Mouse (Mus musculus): ENCODE measurements around the gene Carns1. TPM values are rescaled to one million over a fixed set of nuclear protein-coding genes. Genes with fewer than 3 reads are reported as not detected.

Gene Carns1
- polyA plus RNA-seq, 1 experiment, result 1.1 TPM

DNA sequence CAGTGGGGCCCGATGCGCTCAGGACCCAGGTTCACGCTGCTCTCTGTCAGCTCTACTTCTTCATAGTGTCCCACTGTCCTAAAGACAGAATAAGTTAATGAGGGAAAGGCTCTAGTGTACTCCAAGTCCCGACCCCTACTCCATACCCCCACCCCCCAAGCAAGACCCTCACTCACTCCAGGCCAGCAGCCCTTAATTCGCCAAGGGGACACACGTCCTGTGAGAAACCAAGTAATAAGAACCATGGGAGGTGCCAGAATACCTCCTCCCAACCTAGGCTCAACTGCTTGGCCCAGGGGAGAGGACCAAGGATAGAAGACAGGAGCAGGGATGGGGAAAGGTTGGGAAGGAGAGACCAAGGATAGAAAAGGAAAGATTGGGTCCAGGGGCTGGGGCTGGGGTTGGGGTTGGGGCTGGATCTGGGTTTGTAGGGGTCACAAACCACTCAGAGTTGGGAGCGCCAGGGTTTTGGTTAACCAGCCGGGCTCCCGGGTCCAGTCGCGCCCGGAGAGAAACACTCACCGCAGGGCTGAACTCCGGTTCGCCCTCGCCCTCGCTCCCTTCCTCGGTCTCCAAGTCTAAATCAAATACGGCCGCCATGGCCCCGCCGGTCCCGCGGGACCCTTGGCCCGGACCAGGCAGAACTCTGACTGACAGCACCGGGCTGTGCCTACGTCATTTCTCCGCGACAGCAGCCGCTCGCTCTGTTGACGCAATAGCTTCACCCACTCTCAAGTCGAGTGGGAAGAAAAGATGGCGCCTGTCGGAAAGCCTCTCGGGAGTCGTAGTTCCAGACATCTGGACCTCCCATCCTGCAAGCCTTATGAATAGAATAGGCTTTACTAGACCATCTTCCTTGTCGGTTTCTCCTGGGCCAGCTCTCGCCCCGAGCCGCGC lies 12.4 kb downstream of the Carns1 start, which contains the start of gene Rps6kb2:
Gene Rps6kb2 (minus strand): TSS at position 709 of the 897 bp plus-strand sequence.
- TF ChIP-seq CTCF (IDR thresholded peaks at IDR 0.05; ENCODE audit: low read depth, low read length) (no peak), POLR2A (IDR thresholded peaks at IDR 0.05; ENCODE audit: borderline replicate concordance, low read depth, low read length) (no peak)
- Histone ChIP-seq H3K27ac (ENCODE audit: insufficient read depth, low read depth, low read length) (peak within 1 kb of the TSS; percentile 85), H3K4me3 (ENCODE audit: insufficient read depth, low read length) (peak within 1 kb of the TSS; percentile 70), H3K4me1 (ENCODE audit: control insufficient read depth, insufficient read depth, low read length) (peaks cover 19% of the 10 kb centered on the region)

DNA sequence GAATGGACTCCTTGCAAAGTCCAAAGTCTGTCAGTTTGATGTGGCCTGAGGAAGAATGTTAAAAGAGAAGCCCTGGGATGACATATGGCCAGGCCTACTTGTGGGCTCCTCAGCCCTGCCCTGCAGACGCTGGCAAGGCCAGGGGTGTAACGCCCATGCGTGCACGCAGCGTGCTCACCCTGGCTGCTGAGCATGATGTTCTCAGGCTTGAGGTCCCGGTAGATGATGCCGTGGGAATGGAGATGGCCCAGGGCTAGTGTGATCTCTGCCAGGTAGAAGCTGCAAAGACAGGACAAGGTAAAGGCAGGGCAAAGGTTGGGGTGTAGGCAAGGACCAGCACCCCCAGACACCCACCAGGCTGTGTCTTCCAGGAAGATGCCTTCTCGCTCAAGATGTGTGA lies 16.2 kb downstream of the Carns1 start:
- no peak overlapping the region for H3K27ac ChIP-seq (ENCODE audit: insufficient read depth, low read depth, low read length)
- no peak for TF ChIP-seq CTCF (IDR thresholded peaks at IDR 0.05; ENCODE audit: low read depth, low read length)
- no peak for TF ChIP-seq POLR2A (IDR thresholded peaks at IDR 0.05; ENCODE audit: borderline replicate concordance, low read depth, low read length)
- no peak overlapping the region for H3K4me3 ChIP-seq (ENCODE audit: insufficient read depth, low read length)
- H3K4me1 ChIP-seq (ENCODE audit: control insufficient read depth, insufficient read depth, low read length), result peaks cover 7% of the 10 kb centered on the region

DNA sequence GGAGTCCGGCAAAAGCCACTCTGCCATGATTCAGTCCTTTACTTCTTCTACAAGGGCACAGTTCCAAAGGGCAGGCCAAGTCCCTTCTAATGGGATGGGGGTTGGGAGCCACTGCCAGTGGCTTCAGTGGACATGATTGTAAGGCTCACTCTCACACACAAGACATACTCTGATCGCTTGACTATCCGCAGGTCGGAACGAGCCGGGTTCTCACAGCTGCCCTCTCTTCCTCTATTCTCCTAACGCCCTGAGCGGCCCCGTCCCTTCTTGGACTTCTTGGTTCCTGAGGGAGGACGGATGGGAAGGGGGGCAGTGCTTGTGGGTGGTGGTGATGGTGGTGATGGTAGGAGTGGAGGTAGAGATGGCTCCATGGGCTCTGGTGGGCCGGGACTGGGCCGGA lies 18.5 kb downstream of the Carns1 start:
- TF ChIP-seq CTCF (IDR thresholded peaks at IDR 0.05; ENCODE audit: low read depth, low read length) (no peak), POLR2A (IDR thresholded peaks at IDR 0.05; ENCODE audit: borderline replicate concordance, low read depth, low read length) (no peak)
- Histone ChIP-seq H3K4me1 (ENCODE audit: control insufficient read depth, insufficient read depth, low read length) (no peaks in the 10 kb centered on the region), H3K4me3 (ENCODE audit: insufficient read depth, low read length) (no peak overlapping the region), H3K27ac (ENCODE audit: insufficient read depth, low read depth, low read length) (no peak overlapping the region)

GRCm38 (mm10) chr19:4156073-4156579 lies 19.2 kb downstream of the Carns1 start:
- H3K4me3 ChIP-seq (ENCODE audit: insufficient read depth, low read length), result no peak overlapping the region
- H3K4me1 ChIP-seq (ENCODE audit: control insufficient read depth, insufficient read depth, low read length), result no peaks in the 10 kb centered on the region
- TF ChIP-seq POLR2A (IDR thresholded peaks at IDR 0.05; ENCODE audit: borderline replicate concordance, low read depth, low read length) (no peak), CTCF (IDR thresholded peaks at IDR 0.05; ENCODE audit: low read depth, low read length) (no peak)
- no peak overlapping the region for H3K27ac ChIP-seq (ENCODE audit: insufficient read depth, low read depth, low read length)

GRCm38 (mm10) chr19:4155223-4156072 lies 19.8 kb downstream of the Carns1 start:
- Histone ChIP-seq H3K4me3 (ENCODE audit: insufficient read depth, low read length) (no peak overlapping the region), H3K4me1 (ENCODE audit: control insufficient read depth, insufficient read depth, low read length) (no peaks in the 10 kb centered on the region), H3K27ac (ENCODE audit: insufficient read depth, low read depth, low read length) (no peak overlapping the region)
- TF ChIP-seq POLR2A (IDR thresholded peaks at IDR 0.05; ENCODE audit: borderline replicate concordance, low read depth, low read length), result no peak
- TF ChIP-seq CTCF (IDR thresholded peaks at IDR 0.05; ENCODE audit: low read depth, low read length), result no peak

GRCm38 (mm10) chr19:4154437-4155222 lies 20.6 kb downstream of the Carns1 start:
- H3K4me3 ChIP-seq (ENCODE audit: insufficient read depth, low read length), result no peak overlapping the region
- no peak for TF ChIP-seq CTCF (IDR thresholded peaks at IDR 0.05; ENCODE audit: low read depth, low read length)
- no peak for TF ChIP-seq POLR2A (IDR thresholded peaks at IDR 0.05; ENCODE audit: borderline replicate concordance, low read depth, low read length)
- H3K27ac ChIP-seq (ENCODE audit: insufficient read depth, low read depth, low read length), result no peak overlapping the region
- H3K4me1 ChIP-seq (ENCODE audit: control insufficient read depth, insufficient read depth, low read length), result peaks cover 7% of the 10 kb centered on the region

DNA sequence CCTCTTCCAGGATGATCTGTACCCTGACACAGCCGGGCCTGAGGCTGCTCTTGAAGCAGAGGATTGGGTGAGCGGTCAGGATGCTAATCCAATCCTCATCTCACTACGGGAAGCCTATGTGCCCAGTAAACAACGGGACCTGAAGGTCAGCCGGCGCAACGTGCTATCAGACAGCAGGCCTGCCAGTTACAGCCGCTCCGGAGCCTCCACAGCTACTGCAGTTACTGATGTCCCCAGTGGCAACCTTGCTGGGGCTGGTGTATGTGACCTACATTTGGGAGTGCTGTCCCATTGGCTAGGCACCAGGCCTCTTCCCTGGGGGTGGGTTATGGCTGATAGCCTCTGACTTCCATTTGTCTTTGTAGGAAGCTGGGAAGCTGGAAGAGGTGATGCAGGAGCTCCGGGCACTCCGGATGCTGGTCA lies 22.0 kb downstream of the Carns1 start, which contains the start of gene Ptprcap:
Gene Ptprcap (plus strand): TSS at position 373 of the 423 bp plus-strand sequence.
- TF ChIP-seq POLR2A (IDR thresholded peaks at IDR 0.05; ENCODE audit: borderline replicate concordance, low read depth, low read length) (no peak), CTCF (IDR thresholded peaks at IDR 0.05; ENCODE audit: low read depth, low read length) (no peak)
- H3K4me3 ChIP-seq (ENCODE audit: insufficient read depth, low read length), result no peak within 1 kb of the TSS
- H3K27ac ChIP-seq (ENCODE audit: insufficient read depth, low read depth, low read length), result no peak within 1 kb of the TSS
- peaks cover 8% of the 10 kb centered on the region for H3K4me1 ChIP-seq (ENCODE audit: control insufficient read depth, insufficient read depth, low read length)

DNA sequence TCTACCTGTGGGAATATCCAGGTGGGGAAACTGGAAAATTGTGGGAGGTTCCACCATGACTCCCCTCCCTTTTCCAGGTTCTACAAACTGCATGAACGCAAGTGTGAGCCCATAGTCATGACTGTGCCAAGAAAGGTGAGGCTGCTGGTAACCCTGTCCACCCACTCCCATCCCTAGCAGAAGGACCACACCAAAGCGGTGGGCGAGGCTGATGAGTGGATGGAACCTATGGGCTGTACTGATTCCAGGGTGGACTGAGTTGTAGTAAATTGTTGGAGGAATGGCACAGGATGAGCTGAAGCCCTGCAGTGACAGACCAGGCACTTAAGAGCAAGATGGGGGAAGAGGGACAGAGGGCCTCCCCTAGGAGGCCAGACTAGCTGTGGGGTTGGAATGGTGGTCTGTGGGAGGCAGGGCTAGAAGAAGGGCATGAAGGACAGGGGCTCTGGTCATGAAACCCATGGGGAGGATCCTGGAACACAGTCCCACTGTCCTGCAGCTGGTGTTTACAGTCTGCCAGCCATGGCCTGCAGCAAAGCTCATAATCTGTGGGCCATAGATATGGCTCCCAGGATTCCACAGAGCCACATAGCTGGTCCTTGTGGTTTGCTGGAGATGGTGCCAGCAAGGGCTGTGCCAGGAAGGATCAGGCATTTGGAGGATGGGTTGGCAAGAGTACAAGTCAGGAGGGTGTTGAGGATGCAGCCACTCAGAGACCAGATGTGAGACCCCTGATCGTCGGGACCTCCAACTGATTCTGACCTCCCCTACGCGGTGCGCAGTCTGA lies 22.6 kb downstream of the Carns1 start:
- no peak for TF ChIP-seq POLR2A (IDR thresholded peaks at IDR 0.05; ENCODE audit: borderline replicate concordance, low read depth, low read length)
- no peak for TF ChIP-seq CTCF (IDR thresholded peaks at IDR 0.05; ENCODE audit: low read depth, low read length)
- Histone ChIP-seq H3K27ac (ENCODE audit: insufficient read depth, low read depth, low read length) (no peak overlapping the region), H3K4me3 (ENCODE audit: insufficient read depth, low read length) (no peak overlapping the region), H3K4me1 (ENCODE audit: control insufficient read depth, insufficient read depth, low read length) (peaks cover 14% of the 10 kb centered on the region)
